Mouse (Mus musculus) forelimb bud, embryonic 11.5 days (tissue): ENCODE data around the gene Tyk2.

Source experiments
- DNase-seq: peaks from one replicate; pipeline ENCODE4 v3.0.0-alpha.2; 2012; ENCODE audit warnings: low read depth, low spot score

Gene Tyk2

DNA sequence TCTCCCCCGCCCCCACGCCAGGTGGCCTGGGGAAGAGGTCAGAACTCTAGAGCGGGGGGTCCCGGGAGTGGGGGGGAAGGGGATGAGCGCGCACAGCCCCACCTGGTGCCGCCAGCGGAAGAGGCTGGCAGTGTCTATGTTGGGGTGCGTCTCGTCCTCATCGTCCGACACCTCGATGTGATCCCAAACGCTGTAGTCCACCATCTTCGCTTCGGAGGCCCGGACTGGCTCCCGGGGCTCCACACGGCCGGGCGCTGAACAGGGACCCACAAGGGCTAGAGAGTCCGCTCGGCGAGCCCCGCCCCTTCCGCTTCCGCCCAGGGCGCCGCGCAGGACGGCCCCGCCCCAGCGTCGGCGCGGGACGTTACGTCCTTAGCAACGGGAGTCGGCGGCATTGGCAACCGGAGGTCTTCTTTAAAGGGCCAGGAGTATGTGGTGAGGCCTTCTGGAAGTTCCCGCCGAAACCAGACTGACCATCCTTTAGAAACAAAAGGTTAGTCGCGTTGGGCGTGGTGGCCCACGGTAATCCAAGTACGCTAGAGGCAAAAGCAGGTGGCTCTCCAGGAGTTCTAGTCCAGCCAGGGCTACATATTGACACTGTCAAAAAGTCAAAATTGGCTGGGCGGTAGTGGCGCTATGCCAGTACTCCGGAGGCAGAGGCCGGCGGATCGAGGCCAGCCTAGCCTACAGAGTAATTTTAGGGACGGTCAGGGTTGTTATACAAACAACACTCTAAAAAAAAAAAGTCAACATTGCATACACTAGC is 18.8 kb upstream of the Tyk2 start, which contains the start of gene Cdc37:
Gene Cdc37, minus strand, starts transcription at position 329 of the 766 bp plus-strand sequence.
- DNase-seq = peak; percentile 94

- DNase-seq = no peak
These were observed 18.1 kb upstream of the Tyk2 start for GRCm38 (mm10) chr9:21149077-21149653.

- DNase-seq = no peak
These were observed 17.4 kb upstream of the Tyk2 start for GRCm38 (mm10) chr9:21148427-21148826.

- no peak for DNase-seq
These were observed 15.7 kb upstream of the Tyk2 start for GRCm38 (mm10) chr9:21146722-21147121.

GRCm38 (mm10) chr9:21145431-21145830 is 14.4 kb upstream of the Tyk2 start:
- DNase-seq = no peak

GRCm38 (mm10) chr9:21144361-21144760 is 13.3 kb upstream of the Tyk2 start:
- no peak for DNase-seq

DNA sequence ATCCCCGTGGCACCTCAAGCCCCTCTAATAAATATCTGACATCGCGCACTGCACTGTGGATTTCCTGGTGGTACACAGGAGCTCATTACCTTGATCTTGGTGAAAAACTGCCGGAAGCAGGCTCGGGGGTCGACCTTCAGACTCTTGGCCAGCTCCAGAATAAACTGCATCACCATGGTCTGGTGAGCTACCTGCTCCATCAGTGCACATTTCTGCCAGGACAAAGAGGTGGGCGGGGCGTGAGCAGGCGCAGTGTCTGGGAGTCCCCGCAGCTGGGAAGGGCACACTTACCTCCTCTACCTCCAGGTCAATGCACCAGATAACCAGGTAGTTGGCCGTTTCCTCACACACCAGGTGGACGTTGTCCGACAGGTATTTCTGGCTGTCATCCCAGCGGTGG is 10.9 kb upstream of the Tyk2 start:
- no peak for DNase-seq

GRCm38 (mm10) chr9:21138386-21138785 is 7.3 kb upstream of the Tyk2 start:
- no peak for DNase-seq

- DNase-seq = peak; percentile 67
These were observed 6.2 kb upstream of the Tyk2 start for GRCm38 (mm10) chr9:21137229-21137628.

DNA sequence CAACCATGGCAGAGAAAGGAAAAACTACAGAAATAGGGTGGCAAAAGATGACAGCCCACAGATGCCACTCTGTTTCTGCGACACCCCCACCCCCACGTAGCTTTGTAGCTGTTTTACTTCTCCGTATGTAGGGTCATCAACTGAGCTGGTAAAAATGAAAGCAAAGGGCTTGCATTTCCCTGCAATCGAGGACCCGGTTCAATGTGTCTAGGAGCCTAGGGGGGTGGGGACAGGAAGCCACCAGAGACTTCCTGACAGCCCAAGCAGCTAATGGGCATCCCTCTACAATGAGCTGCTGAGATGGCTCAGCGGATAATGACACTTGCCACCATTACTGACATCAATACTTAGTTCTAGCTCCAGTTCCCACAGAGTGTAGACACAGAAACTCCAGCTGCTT is 5.4 kb upstream of the Tyk2 start:
- DNase-seq = no peak

DNA sequence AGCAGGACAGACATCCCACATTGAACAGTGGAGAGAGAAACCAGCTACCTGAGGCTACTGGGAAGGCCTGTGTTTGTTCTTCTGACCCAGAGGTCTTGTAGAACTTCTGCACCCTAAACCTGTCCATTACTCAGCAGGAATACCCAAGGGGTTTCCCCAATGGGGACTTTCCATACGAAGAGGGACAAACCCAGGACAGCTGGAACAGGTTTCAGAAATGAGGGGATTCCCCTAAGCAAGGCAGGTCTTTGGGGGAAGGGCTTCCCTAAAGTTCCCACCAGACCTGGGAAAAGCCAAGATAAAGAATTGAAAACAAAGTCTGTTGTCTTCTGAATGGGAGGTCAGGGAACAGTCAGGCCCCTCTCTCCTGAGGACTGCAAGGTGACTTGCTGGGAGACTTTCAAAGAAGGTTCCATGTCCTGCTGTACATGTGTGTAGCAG is 4.9 kb upstream of the Tyk2 start:
- DNase-seq = no peak

DNA sequence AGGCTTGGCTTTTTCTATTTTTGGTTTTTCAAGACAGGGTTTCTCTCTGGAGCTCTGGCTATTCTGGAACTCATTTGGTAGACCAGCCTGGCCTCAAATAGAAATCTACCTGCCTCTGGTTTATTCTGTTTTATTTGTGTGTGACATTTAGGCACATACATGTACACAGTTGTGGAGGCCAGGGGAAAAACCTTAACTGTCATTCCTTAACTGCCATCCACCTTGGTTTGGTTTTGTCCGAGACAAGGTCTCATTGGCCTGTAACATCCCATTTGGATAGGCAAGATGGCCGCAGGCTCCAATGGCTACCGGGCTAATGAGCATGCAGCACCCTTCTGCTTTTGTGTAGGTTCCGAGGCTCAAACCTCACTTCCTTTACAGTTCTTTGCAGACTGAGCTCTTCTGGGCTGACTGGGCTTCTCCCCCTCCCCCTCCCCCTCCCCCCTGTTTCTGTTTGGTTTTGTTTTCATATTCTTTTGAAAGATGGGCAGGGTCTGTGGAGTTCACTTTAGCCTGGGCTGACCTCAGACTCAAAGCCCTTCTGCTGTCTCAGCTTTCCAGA is 4.4 kb upstream of the Tyk2 start:
- DNase-seq = no peak

GRCm38 (mm10) chr9:21134595-21135328 is 3.7 kb upstream of the Tyk2 start:
- DNase-seq = no peak

DNA sequence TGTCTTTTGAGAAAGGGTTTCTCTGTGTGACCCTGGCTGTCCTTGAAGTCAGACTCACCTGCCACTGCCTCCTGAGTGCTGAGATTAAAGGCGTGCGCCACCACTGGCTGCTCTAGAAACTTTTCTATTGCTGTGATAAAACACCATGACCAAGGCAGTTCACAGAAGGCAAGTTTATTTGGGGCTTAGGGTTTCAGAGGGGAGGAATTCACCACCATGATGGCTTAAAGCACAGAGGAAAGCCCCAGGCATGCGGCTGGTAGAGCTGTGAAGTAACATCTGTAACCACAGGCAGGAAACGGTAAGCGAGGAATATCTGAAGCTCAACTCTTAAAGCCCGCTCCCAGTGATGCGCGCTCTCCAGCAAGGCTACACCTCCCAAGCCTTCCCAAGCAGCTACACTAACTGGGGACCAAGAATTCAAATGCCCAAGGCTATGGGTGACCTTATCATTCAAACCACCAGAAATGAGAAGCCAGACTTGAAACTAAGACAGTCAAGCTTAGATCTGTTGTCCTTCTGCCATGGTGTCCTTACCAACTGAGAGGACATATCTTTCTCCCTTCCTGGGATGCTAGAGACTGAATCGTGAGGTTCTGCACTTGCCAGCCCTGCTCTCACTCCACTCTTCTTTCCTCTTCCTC is 2.1 kb upstream of the Tyk2 start:
- DNase-seq = no peak

- no peak for DNase-seq
These were observed 1.2 kb upstream of the Tyk2 start for GRCm38 (mm10) chr9:21132102-21132775.

DNA sequence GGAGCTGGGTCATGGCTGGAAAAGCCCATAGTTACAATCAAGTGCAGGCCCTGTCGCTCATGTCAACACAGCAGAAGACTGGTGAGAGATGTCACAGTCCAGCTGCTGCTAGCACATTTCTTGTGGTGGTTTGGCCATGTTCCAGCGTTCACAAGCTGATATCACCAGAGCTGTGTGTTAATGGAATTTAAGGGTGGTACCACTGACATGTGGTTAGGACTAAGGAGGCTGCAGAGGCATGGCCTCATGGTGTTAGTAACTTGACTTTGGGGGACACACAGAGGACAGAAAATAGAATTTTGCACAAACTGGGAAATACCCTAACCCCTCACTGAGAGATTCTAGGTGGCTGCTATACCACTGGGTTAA is 4.8 kb downstream of the Tyk2 start:
- no peak for DNase-seq

GRCm38 (mm10) chr9:21125502-21126258 is 5.4 kb downstream of the Tyk2 start:
- no peak for DNase-seq

DNA sequence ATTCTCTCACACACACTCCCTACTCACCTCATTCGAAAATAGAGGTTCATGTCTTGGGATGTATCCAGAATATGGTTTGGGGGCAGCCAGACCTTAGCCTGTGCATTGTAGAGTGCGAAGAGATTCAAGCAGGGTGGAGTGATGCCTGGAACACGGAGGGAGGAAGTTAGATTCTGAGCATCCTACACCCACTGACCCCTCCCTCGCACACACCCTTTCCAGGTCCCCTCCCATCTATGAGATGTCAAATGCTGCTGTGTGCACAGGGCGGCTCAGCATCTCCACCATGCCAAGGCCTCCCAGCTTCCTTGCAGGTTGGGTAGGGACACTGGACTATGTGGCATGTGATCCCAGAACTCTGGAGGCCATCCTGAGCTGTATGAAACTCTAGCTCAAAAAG is 6.2 kb downstream of the Tyk2 start:
- DNase-seq = no peak

- no peak for DNase-seq
These were observed 9.6 kb downstream of the Tyk2 start for GRCm38 (mm10) chr9:21121483-21121882.

GRCm38 (mm10) chr9:21117073-21117472 is 14.0 kb downstream of the Tyk2 start:
- DNase-seq = no peak

DNA sequence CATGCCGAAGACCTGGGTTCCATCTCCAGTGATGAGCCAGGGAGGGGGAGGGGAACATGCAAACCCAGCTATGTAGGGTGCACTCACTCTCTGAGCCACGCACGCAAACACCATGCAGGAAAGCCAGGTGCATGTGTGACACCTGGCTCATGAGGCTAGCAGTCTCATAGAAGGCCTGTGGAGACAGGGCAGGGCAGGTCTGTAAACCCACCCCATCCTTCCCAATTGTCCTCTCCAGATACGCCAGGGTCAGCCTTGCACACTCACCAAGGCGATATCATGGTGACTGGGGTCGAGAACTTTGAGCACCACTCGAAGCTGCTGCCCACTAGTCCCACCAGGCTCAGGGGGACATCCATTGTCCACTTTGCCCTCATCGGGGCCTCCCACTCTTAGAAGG is 15.9 kb downstream of the Tyk2 start:
- no peak for DNase-seq
